Mouse (Mus musculus): ENCODE measurements at regions not wholly inside any gene's neighbourhood (a gene's known extent, or its start where the extent isn't known, plus 50 kb on each side); places are given as distances from the start of the nearest gene placed in this dataset.
"Not testable (repeated sequence)": the region's sequence is repeated elsewhere in the genome, so short reads cannot be mapped to it uniquely, and the experiment has no call there.

GRCm38 (mm10) chr13:83744110-83744752 is 240.4 kb downstream of the Mef2c start:
- DNase-seq (ENCODE audit: low spot score in 2 of 2): no peak

DNA sequence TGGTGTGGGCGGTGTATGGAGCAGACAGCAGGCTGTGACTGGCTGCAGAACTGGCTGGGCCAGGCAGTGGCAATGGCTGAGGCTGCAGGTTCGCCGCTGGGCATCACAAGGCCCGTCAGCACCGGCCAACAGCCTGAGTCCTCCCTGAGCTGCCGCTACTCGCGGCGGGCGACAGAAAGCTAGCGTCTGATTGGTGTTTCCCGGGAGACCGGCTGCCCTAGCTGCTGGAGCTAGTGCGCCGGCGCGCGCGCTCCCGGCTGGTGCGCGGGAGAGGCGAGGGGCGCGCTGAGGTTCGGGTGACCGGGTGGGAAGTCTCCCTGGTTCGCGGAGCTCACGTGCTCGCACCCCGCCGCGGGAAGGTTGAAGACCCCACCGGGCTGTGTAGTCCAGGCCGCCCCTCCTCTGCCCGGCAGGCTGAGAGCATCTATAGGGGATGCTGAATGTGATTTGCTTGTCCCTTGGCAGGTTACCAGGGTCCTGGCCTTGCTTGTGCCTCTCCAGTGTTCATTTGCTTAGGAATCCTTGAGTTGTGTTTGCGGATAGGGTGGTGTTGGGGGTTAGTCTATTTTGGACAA is 241.2 kb downstream of the Mef2c start:
- no peak for DNase-seq (ENCODE audit: low spot score in 2 of 2)

DNA sequence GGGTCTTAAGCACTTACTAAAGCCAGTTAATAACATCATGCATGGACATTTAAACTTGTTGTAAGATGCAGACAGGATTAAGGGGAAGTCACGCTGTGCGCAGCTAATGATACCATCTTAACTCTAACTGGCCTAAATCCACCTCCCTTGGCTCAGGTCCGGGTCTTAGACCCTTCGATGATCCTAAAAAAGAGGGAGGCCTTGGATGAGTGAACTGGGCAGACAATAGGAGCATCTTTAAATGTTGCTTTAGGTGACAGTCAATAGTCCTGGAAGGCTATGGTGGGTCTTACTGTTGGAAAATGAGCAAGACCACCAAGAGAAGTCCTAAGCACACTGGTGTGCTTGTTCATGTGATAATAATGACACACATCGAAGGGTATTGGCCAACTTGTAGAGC is 242.1 kb downstream of the Mef2c start:
- no peak for DNase-seq (ENCODE audit: low spot score in 2 of 2)

DNA sequence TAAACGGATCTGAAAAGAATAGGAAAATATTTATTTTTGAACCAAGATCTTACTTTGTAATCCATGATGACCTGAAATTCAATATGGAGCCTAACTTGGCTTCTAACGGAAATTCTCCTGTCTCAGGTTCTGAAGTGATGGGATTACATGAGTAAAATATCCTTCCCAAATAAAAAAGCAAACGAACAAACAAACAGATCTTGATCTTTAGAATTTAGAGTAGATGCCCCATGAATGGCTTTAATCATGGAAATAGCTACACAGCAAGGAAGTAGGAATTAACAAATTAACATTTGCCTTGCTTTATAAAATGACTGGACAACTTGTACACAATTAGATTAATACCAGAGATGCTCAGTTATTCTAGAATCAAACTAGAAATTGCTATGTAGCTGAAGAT is 243.8 kb downstream of the Mef2c start:
- DNase-seq (ENCODE audit: low spot score in 2 of 2): no peak

GRCm38 (mm10) chr13:83749376-83750150 is 245.7 kb downstream of the Mef2c start:
- no peak for DNase-seq (ENCODE audit: low spot score in 2 of 2)

- no peak for DNase-seq (ENCODE audit: low spot score in 2 of 2)
Observed at GRCm38 (mm10) chr13:83750437-83750836, 246.6 kb downstream of the Mef2c start.

DNA sequence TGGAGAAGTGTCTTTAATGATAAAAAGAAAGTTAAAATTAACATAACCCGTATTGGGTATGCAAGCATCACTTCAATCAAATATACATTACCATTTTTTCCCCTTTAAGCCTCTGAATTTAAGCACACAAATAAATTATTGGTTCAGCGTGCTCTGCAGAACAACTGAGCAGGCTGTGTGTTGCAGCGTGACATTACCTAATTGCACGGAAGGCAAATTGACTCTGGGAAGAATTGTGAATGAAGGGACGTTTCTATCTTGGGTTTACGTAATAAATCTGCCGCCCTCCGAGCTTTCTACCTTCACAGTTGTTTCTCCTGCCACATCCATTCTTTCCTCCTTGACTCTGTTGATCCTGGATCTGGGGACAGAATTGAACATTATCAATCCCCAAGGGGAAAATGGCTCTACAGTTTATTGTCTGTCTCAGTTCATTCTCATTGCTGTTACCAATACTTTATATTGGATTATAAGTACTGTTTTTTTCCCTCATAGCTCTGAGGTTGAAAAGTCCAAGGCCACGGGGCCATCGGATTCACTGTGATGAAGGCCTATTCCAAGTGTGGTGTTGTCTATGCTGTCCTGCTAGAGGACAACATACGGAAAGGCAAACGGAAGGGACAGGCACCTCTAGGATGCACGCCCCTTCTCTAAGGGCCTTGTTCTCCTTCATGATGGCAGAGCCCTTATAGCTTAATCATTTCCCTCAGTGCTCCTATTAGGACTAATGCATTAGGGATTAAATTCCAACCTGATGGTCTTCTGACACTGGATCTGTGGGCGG is 256.7 kb downstream of the Mef2c start:
- no peak for DNase-seq (ENCODE audit: low spot score in 2 of 2)

- DNase-seq (ENCODE audit: low spot score in 2 of 2): no peak
Observed at GRCm38 (mm10) chr13:83762484-83762883, 258.6 kb downstream of the Mef2c start.

GRCm38 (mm10) chr13:83763288-83763687 is 259.5 kb downstream of the Mef2c start:
- DNase-seq (ENCODE audit: low spot score in 2 of 2): not testable (repeated sequence)

GRCm38 (mm10) chr13:83785643-83786042 is 281.8 kb downstream of the Mef2c start:
- no peak for DNase-seq (ENCODE audit: low spot score in 2 of 2)

DNA sequence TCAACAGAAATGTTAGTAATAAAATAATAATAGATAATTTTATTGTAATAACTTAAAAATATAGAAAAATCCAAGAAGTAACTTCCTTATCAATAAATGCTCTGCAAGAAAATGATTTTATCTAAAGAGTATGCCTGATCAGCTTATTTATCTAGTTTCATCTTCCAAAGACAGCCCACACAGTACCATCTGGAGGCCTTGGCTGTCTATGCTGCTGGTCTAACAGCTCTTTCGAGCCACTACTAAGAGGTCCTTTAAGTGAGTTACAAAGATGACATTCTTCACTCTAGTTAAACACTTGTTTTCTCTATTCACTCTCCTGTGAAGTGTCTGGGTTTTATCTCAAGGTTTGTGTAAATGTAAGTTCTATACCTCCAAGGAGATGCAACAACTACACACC is 305.7 kb downstream of the Mef2c start:
- DNase-seq (ENCODE audit: low spot score in 2 of 2): no peak

GRCm38 (mm10) chr13:83820291-83820690 is 316.5 kb downstream of the Mef2c start:
- no peak for DNase-seq (ENCODE audit: low spot score in 2 of 2)

DNA sequence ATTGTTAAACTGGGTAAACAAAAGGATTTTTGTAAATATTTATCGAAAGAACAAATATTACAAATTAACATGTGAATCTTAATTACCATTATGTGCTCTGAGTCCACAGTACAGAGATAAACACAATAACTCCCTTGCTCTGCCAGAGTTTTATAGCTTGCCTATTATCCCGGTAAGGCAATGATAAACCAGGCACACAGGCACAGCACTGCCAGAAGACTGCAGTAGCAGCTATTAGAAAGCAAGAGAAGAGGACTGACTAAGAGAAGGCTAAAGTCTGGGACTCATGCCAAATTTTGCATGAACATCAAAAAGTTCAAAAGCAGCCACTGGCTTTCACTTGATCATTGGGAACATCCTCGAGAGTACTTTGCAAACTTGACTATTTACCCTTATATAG is 316.9 kb downstream of the Mef2c start:
- DNase-seq (ENCODE audit: low spot score in 2 of 2): no peak

- no peak for DNase-seq (ENCODE audit: low spot score in 2 of 2)
Observed at GRCm38 (mm10) chr13:83824926-83825325, 321.1 kb downstream of the Mef2c start.

DNA sequence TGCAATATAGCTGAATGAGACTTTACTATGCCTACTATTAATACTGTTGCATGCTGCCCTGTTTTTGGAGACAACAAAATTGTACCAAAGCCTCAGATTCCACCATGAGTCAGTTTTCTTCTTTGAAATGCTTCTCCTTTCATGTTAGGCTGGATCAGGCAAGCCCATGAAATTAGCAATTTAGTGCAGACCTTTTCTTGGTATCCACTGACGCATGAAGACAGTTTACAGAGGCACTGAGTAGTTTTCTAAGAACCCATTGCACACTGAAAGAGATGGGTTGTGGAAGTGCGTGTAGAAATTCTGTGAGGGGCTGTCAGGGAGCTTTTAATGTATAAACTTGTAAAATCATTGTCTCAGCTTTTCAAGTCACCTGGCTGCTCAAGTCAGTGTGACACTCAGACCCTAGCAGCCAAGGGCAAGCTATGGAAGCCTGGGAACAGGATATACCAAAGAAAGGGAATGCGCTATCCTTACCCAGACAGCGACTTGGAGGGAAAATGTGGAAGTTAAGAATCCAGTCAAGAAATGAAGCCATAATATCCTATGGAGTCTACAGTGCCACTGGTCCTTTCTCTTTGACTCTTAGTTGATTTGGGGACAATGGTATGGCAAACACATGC is 323.1 kb downstream of the Mef2c start:
- DNase-seq (ENCODE audit: low spot score in 2 of 2): no peak

DNA sequence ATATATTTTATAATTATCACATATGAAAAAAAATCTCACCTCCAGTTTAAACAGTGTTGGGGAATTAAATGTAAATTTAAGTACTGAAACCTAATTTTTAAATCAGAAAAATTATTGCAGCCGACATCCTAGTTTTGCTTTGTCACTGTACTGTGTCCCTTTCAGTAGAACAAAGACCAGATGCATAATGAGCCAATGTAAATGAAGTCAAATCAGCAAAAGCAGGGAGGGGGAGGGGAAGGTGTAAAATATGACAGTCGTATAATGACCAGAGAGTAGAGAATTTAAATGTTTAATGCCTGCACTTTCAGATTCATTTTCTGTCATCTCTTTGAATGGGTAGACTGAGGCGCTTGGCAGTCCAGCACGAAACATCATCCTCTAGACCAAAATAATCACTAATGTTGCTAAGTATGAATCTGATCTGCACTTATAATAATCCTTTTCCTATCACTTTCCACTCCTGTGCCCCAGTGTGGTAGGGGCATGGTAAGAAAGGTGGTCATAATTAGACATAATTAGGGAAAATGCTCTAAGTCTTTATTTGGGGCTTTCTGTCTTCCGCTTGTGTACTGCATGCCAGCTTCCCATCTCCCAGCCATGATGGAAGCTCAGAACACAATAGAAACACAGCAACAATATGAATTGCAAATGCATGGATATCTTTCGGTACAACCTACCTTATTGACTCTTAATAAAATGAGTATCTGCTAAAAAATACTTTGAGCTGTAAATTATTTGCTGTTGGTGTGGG is 356.0 kb upstream of the Tmem161b start:
- no peak for DNase-seq (ENCODE audit: low spot score in 2 of 2)

DNA sequence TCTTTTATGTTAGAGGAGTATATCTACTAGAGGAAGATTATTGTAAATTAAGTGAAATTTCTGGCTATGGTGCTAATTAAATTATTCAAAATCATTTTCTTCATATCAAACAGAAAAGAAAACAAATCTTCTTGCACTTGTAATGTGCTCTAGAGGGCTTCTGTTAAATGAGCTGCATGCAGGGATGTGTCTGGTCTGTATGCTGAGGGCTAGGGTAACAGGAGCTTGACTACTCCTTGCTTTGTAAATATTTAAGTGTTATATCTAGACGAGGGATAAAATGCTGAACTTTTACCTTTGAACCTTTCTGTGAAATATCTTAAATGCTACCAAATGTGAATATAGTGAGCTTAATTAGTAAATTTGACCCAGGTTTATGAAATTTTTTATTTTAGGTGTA is 354.9 kb upstream of the Tmem161b start:
- DNase-seq (ENCODE audit: low spot score in 2 of 2): no peak

DNA sequence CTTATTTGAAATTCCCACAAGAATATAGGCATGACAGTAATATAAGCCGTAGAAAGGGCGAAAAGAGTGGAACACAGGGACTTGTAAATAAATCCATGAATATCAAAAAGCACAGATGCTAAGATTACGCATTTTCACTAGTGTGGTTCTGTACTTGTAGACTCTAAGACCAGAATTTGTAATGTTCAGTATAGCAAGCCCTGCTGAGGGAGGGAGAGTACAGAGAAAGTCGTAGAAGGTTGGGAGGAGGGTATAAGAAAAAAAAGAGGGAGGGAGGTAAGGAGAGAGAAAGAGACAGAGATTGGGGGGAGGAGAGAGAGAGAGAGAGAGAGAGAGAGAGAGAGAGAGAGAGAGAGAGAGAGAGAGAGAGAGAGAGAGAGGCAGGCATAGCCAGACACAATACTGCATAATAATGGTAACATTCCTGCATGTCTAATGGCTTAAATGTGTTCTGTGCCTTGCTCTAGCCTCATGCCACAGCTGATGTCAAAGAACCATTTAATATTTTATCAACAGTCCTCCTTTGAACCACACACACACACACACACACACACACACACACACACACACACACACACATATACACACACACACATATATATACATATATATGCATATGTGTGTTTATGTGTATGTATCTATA is 354.1 kb upstream of the Tmem161b start:
- no peak for DNase-seq (ENCODE audit: low spot score in 2 of 2)

DNA sequence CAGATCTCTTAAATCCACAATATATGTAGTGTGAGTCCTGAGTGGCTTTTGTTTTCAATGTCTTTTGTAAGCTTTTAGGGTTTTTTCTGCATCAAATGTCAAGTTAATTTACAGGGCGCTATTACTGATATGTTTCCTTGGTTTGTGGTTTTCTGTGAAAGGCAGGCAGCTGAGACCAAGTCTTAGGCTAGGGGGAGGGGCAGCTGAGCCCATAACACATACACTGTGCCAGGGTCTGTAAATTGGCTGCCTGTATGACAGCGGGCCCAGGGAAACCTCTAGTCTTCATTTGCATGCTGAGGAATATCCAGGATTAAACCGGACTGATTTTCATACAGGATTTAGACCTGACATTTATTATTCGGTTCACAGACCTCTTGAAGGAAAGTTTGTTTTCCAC is 353.2 kb upstream of the Tmem161b start:
- no peak for DNase-seq (ENCODE audit: low spot score in 2 of 2)

GRCm38 (mm10) chr13:83872143-83872819 is 349.8 kb upstream of the Tmem161b start:
- no peak for DNase-seq (ENCODE audit: low spot score in 2 of 2)
